8 mouse cellular contexts compared by ENCODE assay signal in the genomic region with DNA sequence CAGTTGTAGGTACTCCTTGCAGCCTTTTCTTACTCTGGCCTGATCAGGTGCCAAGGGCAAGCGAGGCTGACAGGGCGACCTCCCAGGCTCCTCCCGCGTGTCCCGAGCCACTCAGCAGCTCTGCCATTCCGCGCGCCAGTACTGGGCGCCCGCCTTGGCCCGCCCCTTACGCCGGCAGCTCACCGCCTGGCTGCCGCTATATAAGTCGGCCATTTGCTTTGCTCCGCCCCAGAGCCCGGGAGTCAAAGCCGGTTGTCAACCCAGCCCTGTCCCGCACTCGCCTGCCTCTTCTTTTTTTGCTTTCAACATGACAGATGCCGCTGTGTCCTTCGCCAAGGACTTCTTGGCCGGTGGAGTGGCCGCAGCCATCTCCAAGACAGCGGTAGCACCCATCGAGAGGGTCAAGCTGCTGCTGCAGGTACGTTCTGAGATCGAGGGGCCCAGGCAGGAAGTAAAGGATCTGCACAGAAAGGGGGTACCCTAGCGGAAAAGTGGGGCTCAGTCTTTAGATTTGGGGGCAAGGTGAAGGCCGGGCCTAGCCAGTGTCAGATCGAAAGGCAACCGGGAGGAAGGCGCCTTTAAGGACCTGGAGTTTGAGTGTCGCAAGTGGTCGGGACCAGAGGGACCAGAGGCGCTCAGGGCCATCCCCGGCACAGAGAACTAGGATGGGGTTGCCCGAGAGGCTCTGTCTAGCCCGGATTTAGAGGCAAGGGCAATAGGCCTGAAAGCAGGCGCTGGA. TPM values are rescaled to one million over a fixed set of nuclear protein-coding genes. Genes with fewer than 3 reads are reported as not detected.
DNase-seq lines count a peak whose midpoint lies in the region; ATAC-seq and TF ChIP-seq lines count a peak whose summit lies in the region.

A gene (plus strand): TSS at position 228 of the 739 bp plus-strand sequence.

- peaks cover 27% of the 10 kb centered on the region for H3K36me3 ChIP-seq in E14TG2a.4 (ENCODE audit: insufficient read depth, low read length)
- peaks cover 11% of the 10 kb centered on the region for H3K36me3 ChIP-seq in forebrain, embryonic 13.5 days (ENCODE audit: poor library complexity, severe bottlenecking)
- H3K36me3 ChIP-seq in heart, postnatal 0 days (replicated peaks; ENCODE audit: control insufficient read depth, insufficient read depth, low read length), result peaks cover 10% of the 10 kb centered on the region
- H3K36me3 ChIP-seq in liver, embryonic 15.5 days (replicated peaks), result peaks cover 10% of the 10 kb centered on the region
- no peaks in the 10 kb centered on the region for H3K36me3 ChIP-seq in neural tube, embryonic 11.5 days (ENCODE audit: control insufficient read depth, insufficient read depth, low read length)
- H3K36me3 ChIP-seq in stomach, postnatal 0 days (ENCODE audit: control insufficient read depth, insufficient read depth, low read length), result no peaks in the 10 kb centered on the region

- H3K27ac ChIP-seq in forebrain, embryonic 13.5 days, result peak within 1 kb of the TSS; percentile 80
- peak within 1 kb of the TSS; percentile 96 for H3K27ac ChIP-seq in heart, postnatal 0 days (ENCODE audit: low read depth)
- H3K27ac ChIP-seq in liver, embryonic 15.5 days (replicated peaks), result peak within 1 kb of the TSS; percentile 88
- H3K27ac ChIP-seq in neural tube, embryonic 11.5 days (ENCODE audit: low read depth, low read length), result peak within 1 kb of the TSS; percentile 70
- peak within 1 kb of the TSS; percentile 92 for H3K27ac ChIP-seq in stomach, postnatal 0 days (replicated peaks)

- H3K27me3 ChIP-seq in E14TG2a.4 (ENCODE audit: insufficient read depth, low read length), result no peaks in the 10 kb centered on the region
- H3K27me3 ChIP-seq in forebrain, embryonic 13.5 days, result no peaks in the 10 kb centered on the region
- H3K27me3 ChIP-seq in heart, postnatal 0 days (ENCODE audit: control insufficient read depth, insufficient read depth, low read length), result no peaks in the 10 kb centered on the region
- no peaks in the 10 kb centered on the region for H3K27me3 ChIP-seq in liver, embryonic 15.5 days
- H3K27me3 ChIP-seq in neural tube, embryonic 11.5 days (ENCODE audit: control insufficient read depth, insufficient read depth, low read length), result no peaks in the 10 kb centered on the region
- no peaks in the 10 kb centered on the region for H3K27me3 ChIP-seq in stomach, postnatal 0 days (ENCODE audit: control insufficient read depth, insufficient read depth, low read length)

- no peaks in the 10 kb centered on the region for H3K9me3 ChIP-seq in E14TG2a.4 (ENCODE audit: low read length)
- H3K9me3 ChIP-seq in forebrain, embryonic 13.5 days (replicated peaks), result no peaks in the 10 kb centered on the region
- H3K9me3 ChIP-seq in heart, postnatal 0 days (replicated peaks; ENCODE audit: control insufficient read depth, low read length), result no peaks in the 10 kb centered on the region
- H3K9me3 ChIP-seq in liver, embryonic 15.5 days (replicated peaks), result no peaks in the 10 kb centered on the region
- no peaks in the 10 kb centered on the region for H3K9me3 ChIP-seq in neural tube, embryonic 11.5 days (ENCODE audit: control insufficient read depth, low read length)
- H3K9me3 ChIP-seq in stomach, postnatal 0 days (ENCODE audit: control insufficient read depth, low read length), result no peaks in the 10 kb centered on the region

- WGBS in forebrain, embryonic 13.5 days, result 22% methylated on average over 41 of the region's 41 CpGs
- WGBS in heart, postnatal 0 days, result 22% methylated on average over 41 of the region's 41 CpGs
- WGBS in liver, embryonic 15.5 days (ENCODE audit: insufficient replicate concordance), result 17% methylated on average over 41 of the region's 41 CpGs
- WGBS in neural tube, embryonic 11.5 days, result 19% methylated on average over 40 of the region's 41 CpGs
- 20% methylated on average over 38 of the region's 41 CpGs for WGBS in stomach, postnatal 0 days

- H3K4me2 ChIP-seq in forebrain, embryonic 13.5 days, result peak within 1 kb of the TSS; percentile 61
- H3K4me2 ChIP-seq in heart, postnatal 0 days (ENCODE audit: low read depth, low read length), result peak within 1 kb of the TSS; percentile 61
- peak within 1 kb of the TSS; percentile 72 for H3K4me2 ChIP-seq in liver, embryonic 15.5 days
- H3K4me2 ChIP-seq in neural tube, embryonic 11.5 days (ENCODE audit: low read depth), result peak within 1 kb of the TSS; percentile 48
- peak within 1 kb of the TSS; percentile 52 for H3K4me2 ChIP-seq in stomach, postnatal 0 days (replicated peaks; ENCODE audit: low read depth)

- ATAC-seq in forebrain, embryonic 13.5 days, result peak; percentile 96
- peak; percentile 89 for ATAC-seq in heart, postnatal 0 days (ENCODE audit: insufficient read depth, low read depth)
- peak; percentile 96 for ATAC-seq in liver, embryonic 15.5 days (ENCODE audit: insufficient read depth)
- peak; percentile 95 for ATAC-seq in neural tube, embryonic 11.5 days (ENCODE audit: insufficient read depth, low FRiP score, low TSS enrichment)
- peak; percentile 91 for ATAC-seq in stomach, postnatal 0 days (ENCODE audit: low FRiP score, low TSS enrichment)

- H3K4me3 ChIP-seq in E14TG2a.4 (replicated peaks; ENCODE audit: low read length), result peak within 1 kb of the TSS; percentile 92
- H3K4me3 ChIP-seq in forebrain, embryonic 13.5 days, result peak within 1 kb of the TSS; percentile 60
- peak within 1 kb of the TSS; percentile 79 for H3K4me3 ChIP-seq in heart, postnatal 0 days (ENCODE audit: low read depth, low read length)
- peak within 1 kb of the TSS; percentile 73 for H3K4me3 ChIP-seq in liver, embryonic 15.5 days (replicated peaks)
- peak within 1 kb of the TSS; percentile 64 for H3K4me3 ChIP-seq in neural tube, embryonic 11.5 days (ENCODE audit: low read depth, low read length)
- H3K4me3 ChIP-seq in stomach, postnatal 0 days (ENCODE audit: low read depth, low read length), result peak within 1 kb of the TSS; percentile 60

- H3K9ac ChIP-seq in forebrain, embryonic 13.5 days, result peak within 1 kb of the TSS; percentile 78
- peak within 1 kb of the TSS; percentile 81 for H3K9ac ChIP-seq in heart, postnatal 0 days (replicated peaks; ENCODE audit: low read depth, low read length)
- peak within 1 kb of the TSS; percentile 78 for H3K9ac ChIP-seq in liver, embryonic 15.5 days
- peak within 1 kb of the TSS; percentile 81 for H3K9ac ChIP-seq in neural tube, embryonic 11.5 days (ENCODE audit: low read length)
- peak within 1 kb of the TSS; percentile 79 for H3K9ac ChIP-seq in stomach, postnatal 0 days (ENCODE audit: low read length)

- 0 out of 2 replicates have a peak, but pooled peaks have one; percentile 6 for TF ChIP-seq EP300 in heart, postnatal 0 days (IDR thresholded peaks at IDR 0.05; ENCODE audit: low read depth)
- no peak for TF ChIP-seq EP300 in stomach, postnatal 0 days (optimal IDR thresholded peaks at IDR 0.05)

- TF ChIP-seq CTCF in E14TG2a.4 (conservative IDR thresholded peaks at IDR 0.05; ENCODE audit: low read length), result no peak
- no peak for TF ChIP-seq CTCF in heart, postnatal 0 days (IDR thresholded peaks at IDR 0.05; ENCODE audit: low read depth)
- peak; percentile 12; the same call in 1 of the 2 replicates for TF ChIP-seq CTCF in stomach, postnatal 0 days (IDR thresholded peaks at IDR 0.05; ENCODE audit: low read depth)

- H3K4me1 ChIP-seq in E14TG2a.4 (replicated peaks; ENCODE audit: low read depth, low read length), result peaks cover 33% of the 10 kb centered on the region
- H3K4me1 ChIP-seq in forebrain, embryonic 13.5 days, result 0 out of 2 replicates have a peak, but pooled peaks cover 4% of the 10 kb centered on the region
- H3K4me1 ChIP-seq in heart, postnatal 0 days (ENCODE audit: control insufficient read depth, insufficient read depth), result no peaks in the 10 kb centered on the region
- 0 out of 2 replicates have a peak, but pooled peaks cover 9% of the 10 kb centered on the region for H3K4me1 ChIP-seq in liver, embryonic 15.5 days (replicated peaks)
- H3K4me1 ChIP-seq in neural tube, embryonic 11.5 days (ENCODE audit: control insufficient read depth, insufficient read depth, low read length), result no peaks in the 10 kb centered on the region
- H3K4me1 ChIP-seq in stomach, postnatal 0 days (replicated peaks; ENCODE audit: control insufficient read depth, insufficient read depth), result no peaks in the 10 kb centered on the region

- peak; percentile 73 for DNase-seq in c-Kit-positive CD71-positive TER-119-positive erythroid progenitor cells, embryonic 14.5 days (ENCODE audit: low spot score)
- DNase-seq in heart, postnatal 0 days (ENCODE audit: low spot score), result peak; percentile 86
- DNase-seq in kidney, postnatal 4 days, result peak; percentile 83 to 92
- peak; percentile 86 for DNase-seq in neural tube, embryonic 11.5 days (ENCODE audit: low spot score)
- DNase-seq in stomach, postnatal 0 days (ENCODE audit: low spot score), result peak; percentile 89

RNA-seq across cellular contexts. Expression of the gene that starts here (rescaled TPM):
- 749 and 783 TPM in 2 replicates for polyA plus RNA-seq in forebrain, embryonic 13.5 days (2015; fragmentation: Nextera tagmentation; extraction: Ambion mirVana)
- 1,399 and 1,635 TPM in 2 replicates for total RNA-seq in heart, postnatal 0 days (2014; rRNA removed; ENCODE audit: low replicate concordance)
- 1,751 and 1,760 TPM in 2 replicates for polyA plus RNA-seq in heart, postnatal 0 days (2015; fragmentation: Nextera tagmentation; extraction: Ambion mirVana)
- 409 and 433 TPM in 2 replicates for polyA plus RNA-seq in liver, embryonic 15.5 days (2015; fragmentation: Nextera tagmentation; extraction: Ambion mirVana)
- polyA plus RNA-seq in neural tube, embryonic 11.5 days (2014; fragmentation: Nextera tagmentation; extraction: Ambion mirVana), result 804 and 829 TPM in 2 replicates
- polyA plus RNA-seq in stomach, postnatal 0 days (2015; fragmentation: Nextera tagmentation; extraction: Ambion mirVana), result 1,050 and 1,122 TPM in 2 replicates

Comparison
In these comparisons a context has a peak if more than half of its experiments do, and no peak if none do; other contexts are left out.
1. Peak in every context shown above with its lines: DNase-seq, ATAC-seq, H3K4me3 ChIP-seq and H3K27ac ChIP-seq.